8 mouse cellular contexts compared by ENCODE assay signal in the genomic region with DNA sequence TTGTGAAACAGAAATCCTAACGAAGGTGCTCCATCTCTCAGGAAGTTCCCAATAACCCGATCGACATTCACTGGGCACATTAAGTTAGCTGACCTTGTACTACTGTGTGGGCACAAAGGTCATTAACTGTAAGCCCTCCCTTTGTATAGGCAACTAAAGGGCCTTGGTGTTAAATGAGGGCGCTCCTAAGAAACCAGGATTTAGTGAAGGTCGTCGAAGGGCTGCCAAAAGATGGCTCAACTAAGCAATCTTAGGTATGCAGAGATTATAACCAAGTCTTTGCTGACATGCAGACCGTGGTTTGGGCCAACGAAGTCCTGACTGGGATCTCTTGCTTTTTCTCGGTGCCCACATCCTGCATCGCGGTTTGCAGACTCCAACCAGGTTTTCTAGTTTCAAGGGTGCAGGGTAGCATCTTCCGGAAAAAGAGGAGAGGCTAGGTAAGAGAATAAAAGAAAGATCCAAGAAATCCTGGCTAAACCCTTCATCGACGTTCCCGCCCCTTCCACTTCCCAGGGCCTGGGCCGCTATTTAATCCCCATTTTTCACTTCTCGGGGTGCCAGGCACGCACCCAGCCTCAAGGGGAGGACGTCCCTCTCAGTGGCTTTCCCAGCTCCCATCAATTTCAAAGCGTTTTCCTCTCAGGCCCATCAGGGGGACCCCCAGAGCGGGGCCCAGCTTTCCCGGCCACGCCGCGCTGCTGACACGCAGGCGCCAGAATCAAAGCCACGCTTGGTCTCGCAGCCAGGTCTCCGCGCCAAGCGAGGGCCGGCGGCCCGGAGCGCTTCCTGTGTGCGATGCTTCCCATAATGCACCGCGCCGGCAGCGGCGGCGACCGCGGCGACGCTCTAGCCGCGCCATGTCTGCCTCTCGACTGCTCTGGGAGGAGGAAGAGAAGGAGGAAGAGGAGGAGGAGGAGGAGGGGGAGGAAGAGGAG. TPM values are rescaled to one million over a fixed set of nuclear protein-coding genes. Genes with fewer than 3 reads are reported as not detected.
DNase-seq lines count a peak whose midpoint lies in the region; ATAC-seq and TF ChIP-seq lines count a peak whose summit lies in the region.
"Not testable (repeated sequence)": the region's sequence is repeated elsewhere in the genome, so short reads cannot be mapped to it uniquely, and the experiment has no call there.

A gene (plus strand): TSS at position 893 of the 938 bp plus-strand sequence.

- 2% methylated on average over 50 of the region's 50 CpGs for WGBS in bone marrow, adult 2 months
- 3% methylated on average over 50 of the region's 50 CpGs for WGBS in embryonic facial prominence, embryonic 15.5 days
- WGBS in limb, embryonic 15.5 days: 2% methylated on average over 50 of the region's 50 CpGs

- peak; percentile 80 for TF ChIP-seq POLR2A in bone marrow, adult 2 months (IDR thresholded peaks at IDR 0.05; ENCODE audit: borderline replicate concordance, control insufficient read depth, low read depth, low read length)

- not testable (repeated sequence) for H3K36me3 ChIP-seq in embryonic facial prominence, embryonic 15.5 days; limb, embryonic 15.5 days

- H3K27ac ChIP-seq in bone marrow, adult 2 months (ENCODE audit: control insufficient read depth, insufficient read depth, low read depth, low read length, poor library complexity): peak within 1 kb of the TSS; percentile 84
- peak within 1 kb of the TSS; percentile 95 for H3K27ac ChIP-seq in embryonic facial prominence, embryonic 15.5 days (replicated peaks)
- H3K27ac ChIP-seq in limb, embryonic 15.5 days: peak within 1 kb of the TSS; percentile 93

- TF ChIP-seq CTCF in bone marrow, adult 2 months (IDR thresholded peaks at IDR 0.05; ENCODE audit: control insufficient read depth, insufficient read depth, low read length): not testable (repeated sequence)

- peak; percentile 90 for ATAC-seq in embryonic facial prominence, embryonic 15.5 days (ENCODE audit: insufficient number of reproducible peaks, low FRiP score, low TSS enrichment, low read depth)
- ATAC-seq in limb, embryonic 15.5 days (ENCODE audit: insufficient number of reproducible peaks, low FRiP score, low TSS enrichment, low read depth): peak; percentile 86

- H3K4me3 ChIP-seq in bone marrow, adult 2 months (replicated peaks; ENCODE audit: control insufficient read depth, low read depth, low read length): peak within 1 kb of the TSS; percentile 85
- peak within 1 kb of the TSS; percentile 87 for H3K4me3 ChIP-seq in embryonic facial prominence, embryonic 15.5 days (replicated peaks)
- H3K4me3 ChIP-seq in limb, embryonic 15.5 days: peak within 1 kb of the TSS; percentile 86

- not testable (repeated sequence) for H3K27me3 ChIP-seq in embryonic facial prominence, embryonic 15.5 days; limb, embryonic 15.5 days

- DNase-seq in 416B (ENCODE audit: low read depth): peak; percentile 94
- peak; percentile 88 for DNase-seq in heart, adult 8-10 months (ENCODE audit: low spot score)
- DNase-seq in kidney, adult 9 months: peak; percentile 89
- DNase-seq in monocyte, adult 2 months (ENCODE audit: low read depth in 1 of 2, low spot score in 2 of 2): peak; percentile 52 to 79
- peak; percentile 89 for DNase-seq in spleen, postnatal 36 days (ENCODE audit: low spot score in 2 of 2)

- not testable (repeated sequence) for H3K9me3 ChIP-seq in embryonic facial prominence, embryonic 15.5 days (replicated peaks); limb, embryonic 15.5 days

- H3K4me1 ChIP-seq in bone marrow, adult 2 months (ENCODE audit: control insufficient read depth, insufficient read depth, low read length): not testable (repeated sequence)
- peaks cover 19% of the 10 kb centered on the region for H3K4me1 ChIP-seq in embryonic facial prominence, embryonic 15.5 days
- H3K4me1 ChIP-seq in limb, embryonic 15.5 days: peaks cover 15% of the 10 kb centered on the region

- peak within 1 kb of the TSS; percentile 90 for H3K9ac ChIP-seq in embryonic facial prominence, embryonic 15.5 days
- peak within 1 kb of the TSS; percentile 89 for H3K9ac ChIP-seq in limb, embryonic 15.5 days

- H3K4me2 ChIP-seq in embryonic facial prominence, embryonic 15.5 days (replicated peaks): peak within 1 kb of the TSS; percentile 72
- peak within 1 kb of the TSS; percentile 55 for H3K4me2 ChIP-seq in limb, embryonic 15.5 days

RNA-seq across cellular contexts. Expression of the gene that starts here (rescaled TPM):
- 21.4 and 30.6 TPM in 2 replicates for polyA plus RNA-seq in bone marrow, adult 2 months (2011; ENCODE audit: insufficient read depth, insufficient read length, low replicate concordance, missing spikeins)
- 55.3 and 58.8 TPM in 2 replicates for polyA plus RNA-seq in embryonic facial prominence, embryonic 15.5 days (2015; fragmentation: Nextera tagmentation; extraction: Ambion mirVana)
- total RNA-seq in heart, adult 8-10 months (2022): 10 to 100 TPM; 37.2 to 41.2 (median 38.7) TPM
- 58.4 and 60.9 TPM in 2 replicates for polyA plus RNA-seq in limb, embryonic 15.5 days (2015; fragmentation: Nextera tagmentation; extraction: Ambion mirVana)

Comparison
In these comparisons a context has a peak if more than half of its experiments do, and no peak if none do; other contexts are left out.
1. Peak in every context shown above with its lines: DNase-seq, ATAC-seq, H3K4me3 ChIP-seq and H3K27ac ChIP-seq.